Mouse (Mus musculus) megakaryocyte, embryonic 14.5 days (primary cell): ENCODE data around the gene Dcaf11. TPM values are rescaled to one million over a fixed set of nuclear protein-coding genes. Genes with fewer than 3 reads are reported as not detected.
A peak's percentile ranks its signal among the peaks of the same experiment; 100 is the strongest.

Experiments
- H3K27me3 ChIP-seq: replicated peaks from 2 replicates; pipeline ENCODE3; 2012; ENCODE audit warnings: inconsistent platforms
- H3K36me3 ChIP-seq: replicated peaks from 2 replicates; pipeline ENCODE3; 2012; ENCODE audit warnings: low read length, inconsistent platforms, mixed read lengths
- H3K4me1 ChIP-seq: 2 replicates; pipeline ENCODE4 v1.6.1; 2012; ENCODE audit warnings: inconsistent platforms
- H3K4me3 ChIP-seq: replicated peaks from 2 replicates; pipeline ENCODE3; 2012; ENCODE audit warnings: moderate library complexity, mild to moderate bottlenecking, inconsistent platforms
- H3K9me3 ChIP-seq: 2 replicates; pipeline ENCODE4 v1.6.1; 2012; ENCODE audit warnings: inconsistent platforms
- FLI1 ChIP-seq: IDR thresholded peaks from 2 replicates; pipeline ENCODE4 v1.6.1; 2012; ENCODE audit warnings: low read length, inconsistent platforms, mixed read lengths
- GATA1 ChIP-seq: IDR thresholded peaks from 3 replicates; pipeline ENCODE4 v1.6.1; 2012; ENCODE audit warnings: mixed read lengths, low read length, inconsistent platforms, borderline replicate concordance
- polyA plus RNA-seq: library from polyadenylated mRNA; stranded (reverse); fragments of >175 nt; gene quantifications from 2 replicates; pipeline ENCODE4 v1.2.3, GENCODE M21; 2012; ENCODE audit warnings: low replicate concordance; ENCODE audit not compliant: insufficient read depth

The Dcaf11 gene
- polyA plus RNA-seq, 1 experiment = 17.6 TPM

DNA sequence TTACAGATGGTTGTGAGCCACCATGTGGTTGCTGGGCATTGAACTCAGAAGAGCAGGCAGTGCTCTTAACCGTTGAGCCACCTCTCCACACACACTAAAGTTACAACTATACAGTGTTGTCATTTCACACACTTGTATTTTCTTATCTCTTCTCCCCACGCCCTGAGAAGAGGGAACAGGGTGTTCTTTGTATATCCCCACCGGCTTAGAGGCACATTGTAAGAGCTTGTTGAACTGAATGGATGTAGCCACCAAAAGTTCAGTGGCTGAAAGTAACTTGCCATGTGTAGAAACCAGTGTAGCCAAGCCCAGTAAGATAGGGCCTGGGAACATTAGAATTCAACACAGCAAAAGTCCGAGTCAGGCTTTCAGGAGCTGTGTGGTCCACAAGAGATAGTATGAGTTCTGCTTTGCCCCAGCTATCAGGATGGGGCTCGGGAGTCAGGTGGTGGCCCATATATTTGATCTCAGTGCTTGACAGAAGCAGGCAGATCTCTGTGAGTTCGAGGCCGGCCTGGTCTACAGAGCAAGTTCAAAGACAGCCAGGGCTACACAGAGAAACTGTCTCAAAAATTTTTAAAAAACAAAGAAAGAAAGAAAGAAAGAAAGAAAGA, 54.9 kb downstream of the Dcaf11 start:
- Histone ChIP-seq H3K4me3 (no peak overlapping the region), H3K36me3 (peaks cover 13% of the 10 kb centered on the region), H3K9me3 (no peaks in the 10 kb centered on the region), H3K27me3 (peaks cover 14% of the 10 kb centered on the region), H3K4me1 (peaks cover 21% of the 10 kb centered on the region)
- TF ChIP-seq GATA1 = no peak
- no peak for TF ChIP-seq FLI1

GRCm38 (mm10) chr14:55615876-55616275, 56.1 kb downstream of the Dcaf11 start:
- Histone ChIP-seq H3K4me1 (peaks cover 21% of the 10 kb centered on the region), H3K36me3 (peaks cover 2% of the 10 kb centered on the region), H3K9me3 (no peaks in the 10 kb centered on the region), H3K27me3 (peaks cover 18% of the 10 kb centered on the region), H3K4me3 (no peak overlapping the region)
- TF ChIP-seq GATA1 (no peak), FLI1 (no peak)

- Histone ChIP-seq H3K4me1 (peaks cover 23% of the 10 kb centered on the region), H3K36me3 (no peaks in the 10 kb centered on the region), H3K27me3 (peaks cover 18% of the 10 kb centered on the region), H3K9me3 (no peaks in the 10 kb centered on the region), H3K4me3 (no peak overlapping the region)
- TF ChIP-seq GATA1 = no peak
- TF ChIP-seq FLI1 = no peak
Observed at GRCm38 (mm10) chr14:55616844-55617243, 57.0 kb downstream of the Dcaf11 start.

DNA sequence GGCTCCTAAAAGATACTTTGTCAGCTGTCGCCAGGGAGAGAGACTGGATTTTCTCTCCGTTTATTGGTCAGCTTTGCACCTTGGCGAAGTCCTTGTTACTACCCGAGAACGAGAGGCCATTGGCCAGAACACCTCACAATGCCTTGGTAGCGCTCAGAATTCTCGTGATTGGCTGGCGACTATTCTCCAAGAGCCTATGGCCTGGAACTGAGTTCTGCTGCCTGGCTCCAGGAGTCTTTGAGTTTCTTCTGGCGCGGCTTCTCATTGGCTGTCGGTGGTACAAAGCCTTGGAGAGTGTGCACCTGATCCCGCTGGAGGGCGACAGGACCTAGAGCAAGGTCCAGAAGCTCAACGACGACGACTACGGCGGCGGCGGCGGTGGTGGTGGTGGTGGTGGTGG, 58.0 kb downstream of the Dcaf11 start, which contains the start of gene Rec8:
Rec8 (plus strand) TSS at position 216 of the 400 bp plus-strand sequence.
- H3K4me1 ChIP-seq = peaks cover 30% of the 10 kb centered on the region
- H3K9me3 ChIP-seq = no peaks in the 10 kb centered on the region
- no peak for TF ChIP-seq FLI1
- no peak for TF ChIP-seq GATA1
- H3K4me3 ChIP-seq = peak within 1 kb of the TSS; percentile 76
- H3K27me3 ChIP-seq = peaks cover 18% of the 10 kb centered on the region
- no peaks in the 10 kb centered on the region for H3K36me3 ChIP-seq

- TF ChIP-seq GATA1 (no peak), FLI1 (no peak)
- peaks cover 30% of the 10 kb centered on the region for H3K4me1 ChIP-seq
- H3K36me3 ChIP-seq = peaks cover 2% of the 10 kb centered on the region
- H3K4me3 ChIP-seq = peak overlapping the region; percentile 76
- H3K9me3 ChIP-seq = no peaks in the 10 kb centered on the region
- peaks cover 18% of the 10 kb centered on the region for H3K27me3 ChIP-seq
Observed at GRCm38 (mm10) chr14:55618486-55619195, 58.8 kb downstream of the Dcaf11 start.

Other genes with a start within 250 kb of the Dcaf11 start
- gene Dhrs4, start 81.2 kb upstream of the Dcaf11 start, polyA plus RNA-seq = 17.5 and 33.7 TPM in 2 replicates
- gene Carmil3, start 69.4 kb upstream of the Dcaf11 start, polyA plus RNA-seq = 1.9 TPM in 1 of 2 replicates, not detected in the other
- not detected in 2 replicates for gene Cpne6, start 49.6 kb upstream of the Dcaf11 start, polyA plus RNA-seq
- gene Nrl, start 35.0 kb upstream of the Dcaf11 start, polyA plus RNA-seq = not detected in 2 replicates
- 19.1 and 50.7 TPM in 2 replicates for gene Pck2, start 19.7 kb upstream of the Dcaf11 start, polyA plus RNA-seq
- gene A730061H03Rik, start 400 bp downstream of the Dcaf11 start, polyA plus RNA-seq = not detected in 2 replicates
- not detected in 2 replicates for gene Fitm1, start 15.6 kb downstream of the Dcaf11 start, polyA plus RNA-seq
- gene Psme1, start 18.1 kb downstream of the Dcaf11 start, polyA plus RNA-seq = 66.3 and 162 TPM in 2 replicates
- 2.0 and 18.9 TPM in 2 replicates for gene Emc9, start 25.3 kb downstream of the Dcaf11 start, polyA plus RNA-seq
- 23.2 and 78.2 TPM in 2 replicates for gene Psme2, start 31.1 kb downstream of the Dcaf11 start, polyA plus RNA-seq
- 17.1 and 20.4 TPM in 2 replicates for gene Rnf31, start 31.7 kb downstream of the Dcaf11 start, polyA plus RNA-seq
- gene Irf9, start 43.6 kb downstream of the Dcaf11 start, polyA plus RNA-seq = 40.0 and 114 TPM in 2 replicates
- 1.4 and 9.7 TPM in 2 replicates for gene Rec8, start 58.0 kb downstream of the Dcaf11 start, polyA plus RNA-seq
- gene Ipo4, start 76.0 kb downstream of the Dcaf11 start, polyA plus RNA-seq = 12.4 and 38.3 TPM in 2 replicates
- 0.64 and 4.9 TPM in 2 replicates for gene Gm49378, start 77.9 kb downstream of the Dcaf11 start, polyA plus RNA-seq
- 5.8 and 9.0 TPM in 2 replicates for gene Tm9sf1, start 83.8 kb downstream of the Dcaf11 start, polyA plus RNA-seq
- gene Tssk4, start 90.2 kb downstream of the Dcaf11 start, polyA plus RNA-seq = 0.23 TPM in 1 of 2 replicates, not detected in the other
- gene Mdp1, start 100.5 kb downstream of the Dcaf11 start, polyA plus RNA-seq = 3.3 and 20.1 TPM in 2 replicates
- 12.5 and 39.5 TPM in 2 replicates for gene Gmpr2, start 111.9 kb downstream of the Dcaf11 start, polyA plus RNA-seq
- gene Nedd8, start 112.1 kb downstream of the Dcaf11 start, polyA plus RNA-seq = 10.8 and 102 TPM in 2 replicates
- gene Tinf2, start 121.8 kb downstream of the Dcaf11 start, polyA plus RNA-seq = 15.6 and 18.7 TPM in 2 replicates
- gene Tgm1, start 153.9 kb downstream of the Dcaf11 start, polyA plus RNA-seq = 1.1 and 2.7 TPM in 2 replicates
- gene Rabggta, start 162.3 kb downstream of the Dcaf11 start, polyA plus RNA-seq = 9.5 and 9.9 TPM in 2 replicates
- 1.2 and 3.7 TPM in 2 replicates for gene Dhrs1, start 185.7 kb downstream of the Dcaf11 start, polyA plus RNA-seq
- gene Nop9, start 185.7 kb downstream of the Dcaf11 start, polyA plus RNA-seq = 18.3 and 25.1 TPM in 2 replicates
- gene Cideb, start 198.5 kb downstream of the Dcaf11 start, polyA plus RNA-seq = 1.5 and 3.3 TPM in 2 replicates
- 3.2 and 5.6 TPM in 2 replicates for gene Ltb4r2, start 201.4 kb downstream of the Dcaf11 start, polyA plus RNA-seq
- gene Ltb4r1, start 206.0 kb downstream of the Dcaf11 start, polyA plus RNA-seq = 24.2 and 36.1 TPM in 2 replicates
- gene Adcy4, start 224.1 kb downstream of the Dcaf11 start, polyA plus RNA-seq = not detected in 2 replicates
- gene Ripk3, start 228.9 kb downstream of the Dcaf11 start, polyA plus RNA-seq = 38.4 and 95.9 TPM in 2 replicates